8 mouse cellular contexts compared by ENCODE assay signal in the genomic region with DNA sequence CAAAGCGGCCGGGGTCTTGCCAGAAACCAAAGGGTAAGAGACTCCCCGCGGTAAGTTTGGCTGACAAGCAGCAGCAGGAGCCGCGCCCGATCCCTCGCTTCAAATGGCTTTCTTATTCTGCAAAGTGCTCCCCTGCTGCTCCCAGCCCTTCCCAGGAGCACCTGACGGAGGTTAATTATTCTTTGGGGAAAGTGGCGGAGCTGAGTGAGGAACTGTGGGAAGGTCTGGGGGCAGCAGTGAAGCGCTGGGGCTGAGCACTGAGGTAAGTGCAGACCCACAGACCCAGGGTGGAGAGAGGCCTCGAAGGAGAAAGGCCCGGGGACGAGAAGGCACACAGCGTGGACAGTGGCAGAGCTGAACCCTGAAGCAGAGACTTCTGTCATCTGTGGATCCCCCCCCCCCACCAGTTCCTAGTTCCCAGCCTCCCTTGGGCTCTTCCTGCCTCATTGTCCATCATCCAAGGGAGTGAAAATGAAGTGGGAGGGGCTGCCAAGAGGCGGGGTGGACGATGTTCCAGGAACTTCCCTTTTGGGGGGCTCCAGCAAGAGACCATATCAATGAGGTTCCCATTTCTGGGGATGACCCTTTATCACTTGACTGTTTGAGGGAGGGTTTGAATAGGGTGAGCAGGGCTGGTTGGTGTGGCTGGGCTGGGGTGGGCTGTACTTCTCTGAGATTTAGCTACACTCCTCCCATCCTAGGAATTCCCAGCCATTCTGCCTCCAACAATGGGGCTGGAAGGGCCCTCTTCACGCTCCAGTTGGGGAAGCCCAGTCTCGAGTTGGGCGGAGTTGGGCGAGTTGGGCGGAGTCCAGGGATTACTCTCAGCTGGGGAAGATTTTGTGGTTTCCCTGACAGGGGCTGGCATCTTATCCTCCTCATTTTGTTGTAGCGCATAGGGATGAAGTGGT. TPM values are rescaled to one million over a fixed set of nuclear protein-coding genes. Genes with fewer than 3 reads are reported as not detected.
DNase-seq lines count a peak whose midpoint lies in the region; ATAC-seq lines count a peak whose summit lies in the region.

No protein-coding gene starts in this region.

- H3K36me3 ChIP-seq in heart, embryonic 14.5 days (ENCODE audit: control insufficient read depth, insufficient read depth, low read length): no peaks in the 10 kb centered on the region
- H3K36me3 ChIP-seq in forebrain, embryonic 12.5 days (replicated peaks): no peaks in the 10 kb centered on the region
- H3K36me3 ChIP-seq in neural tube, embryonic 13.5 days: no peaks in the 10 kb centered on the region

- no peak for DNase-seq in heart, adult 18-20 months
- peak; percentile 51 to 64 for DNase-seq in kidney, postnatal 25 days
- DNase-seq in frontal cortex, adult 2 months (ENCODE audit: extremely low spot score in 1 of 2, low spot score in 1 of 2): no peak
- DNase-seq in ovary, postnatal 14 days (ENCODE audit: low spot score): no peak

- H3K9me3 ChIP-seq in heart, embryonic 14.5 days (ENCODE audit: control insufficient read depth, low read length): no peaks in the 10 kb centered on the region
- H3K9me3 ChIP-seq in forebrain, embryonic 12.5 days: no peaks in the 10 kb centered on the region
- peaks cover 4% of the 10 kb centered on the region; the same call in 1 of the 2 replicates for H3K9me3 ChIP-seq in neural tube, embryonic 13.5 days

- peaks cover 8% of the 10 kb centered on the region; the same call in 1 of the 2 replicates for H3K27me3 ChIP-seq in heart, embryonic 14.5 days (ENCODE audit: control insufficient read depth, insufficient read depth, low read length)
- 0 out of 2 replicates have a peak, but pooled peaks cover 4% of the 10 kb centered on the region for H3K27me3 ChIP-seq in forebrain, embryonic 12.5 days
- H3K27me3 ChIP-seq in neural tube, embryonic 13.5 days: peaks cover 27% of the 10 kb centered on the region

- H3K4me1 ChIP-seq in heart, embryonic 14.5 days (ENCODE audit: control insufficient read depth in 2 of 2, insufficient read depth in 2 of 2, low read length in 2 of 2): peaks cover 5 to 6% of the 10 kb centered on the region in 2 experiments; a peak in 2 of 4 replicates
- peaks cover 25% of the 10 kb centered on the region for H3K4me1 ChIP-seq in forebrain, embryonic 12.5 days
- peaks cover 15% of the 10 kb centered on the region for H3K4me1 ChIP-seq in neural tube, embryonic 13.5 days (replicated peaks)

- peak overlapping the region; percentile 79 for H3K4me2 ChIP-seq in heart, embryonic 14.5 days (ENCODE audit: low read length)
- H3K4me2 ChIP-seq in forebrain, embryonic 12.5 days: peak overlapping the region; percentile 50
- H3K4me2 ChIP-seq in neural tube, embryonic 13.5 days: peak overlapping the region; percentile 45

- 7% methylated on average over 23 of the region's 23 CpGs for WGBS in heart, embryonic 14.5 days
- WGBS in forebrain, embryonic 12.5 days: 3% methylated on average over 23 of the region's 23 CpGs
- 3% methylated on average over 23 of the region's 23 CpGs for WGBS in neural tube, embryonic 13.5 days

- no peak for ATAC-seq in heart, embryonic 14.5 days (ENCODE audit: insufficient number of reproducible peaks, insufficient read depth, low FRiP score, low read depth)
- peak; percentile 46; the same call in 1 of the 2 replicates for ATAC-seq in forebrain, embryonic 12.5 days (ENCODE audit: low FRiP score)
- ATAC-seq in neural tube, embryonic 13.5 days (ENCODE audit: low read depth): no peak
- no peak for ATAC-seq in activated CD4-positive, CD25-positive, alpha-beta regulatory T cell, adult 4 months

- H3K9ac ChIP-seq in heart, embryonic 14.5 days (ENCODE audit: low read length): peak overlapping the region; percentile 68
- H3K9ac ChIP-seq in forebrain, embryonic 12.5 days: peak overlapping the region; percentile 49
- peak overlapping the region; percentile 54; the same call in 1 of the 2 replicates for H3K9ac ChIP-seq in neural tube, embryonic 13.5 days

- no peak overlapping the region for H3K27ac ChIP-seq in heart, embryonic 14.5 days (replicated peaks in 1 of 2; ENCODE audit: control insufficient read depth in 1 of 2, insufficient read depth in 1 of 2, low read depth in 2 of 2, low read length in 2 of 2)
- no peak overlapping the region for H3K27ac ChIP-seq in forebrain, embryonic 12.5 days
- H3K27ac ChIP-seq in neural tube, embryonic 13.5 days (replicated peaks): no peak overlapping the region

- H3K4me3 ChIP-seq in heart, embryonic 14.5 days (ENCODE audit: control insufficient read depth in 1 of 2, insufficient read depth in 1 of 2, low read depth in 1 of 2, low read length in 2 of 2): peak overlapping the region; percentile 36 to 38
- peak overlapping the region; percentile 25; the same call in 1 of the 2 replicates for H3K4me3 ChIP-seq in forebrain, embryonic 12.5 days (replicated peaks)
- H3K4me3 ChIP-seq in neural tube, embryonic 13.5 days: peak overlapping the region; percentile 6

RNA-seq across cellular contexts. Expression of a gene that starts 59.4 kb away (rescaled TPM):
- polyA plus RNA-seq in heart, embryonic 14.5 days (2014; fragmentation: Nextera tagmentation; extraction: Ambion mirVana): 15.3 and 19.0 TPM in 2 replicates
- 10 to 100 TPM; 32.5 to 45.3 TPM for total RNA-seq in heart, adult 18-20 months (2021)
- polyA plus RNA-seq in forebrain, embryonic 12.5 days (2016; fragmentation: Nextera tagmentation; extraction: Ambion mirVana): 10.4 and 13.6 TPM in 2 replicates
- 4.0 and 4.2 TPM in 2 replicates for polyA plus RNA-seq in neural tube, embryonic 13.5 days (2015; fragmentation: Nextera tagmentation; extraction: Ambion mirVana)
- 16.0 and 20.0 TPM in 2 replicates for polyA plus RNA-seq in frontal cortex, adult 2 months (2012; rRNA removed)
- not detected for polyA plus RNA-seq in activated CD4-positive, CD25-positive, alpha-beta regulatory T cell, adult 4 months (2017; shearing (Covaris generic))

Comparison
In these comparisons a context has a peak if more than half of its experiments do, and no peak if none do; other contexts are left out.
1. DNase-seq: peak in kidney, postnatal 25 days (2 of 2); none in heart, adult 18-20 months (0 of 2), frontal cortex, adult 2 months (0 of 2) and ovary, postnatal 14 days (single experiment).
2. Peak in every context shown above with its lines, with median percentiles within 50 percentile points of each other: H3K4me2 ChIP-seq, H3K4me3 ChIP-seq and H3K9ac ChIP-seq.